Mouse (Mus musculus) liver, embryonic 14.5 days (tissue): ENCODE data around the gene Naga.

Experiments used
- CTCF ChIP-seq: IDR thresholded peaks from 2 replicates; pipeline ENCODE4 v1.5.1; 2016; ENCODE audit warnings: antibody characterized with exemption, low read depth, control low read depth
- EP300 ChIP-seq: IDR thresholded peaks from 2 replicates; pipeline ENCODE4 v1.6.1; 2016; ENCODE audit warnings: antibody characterized with exemption, low read depth

GRCm38 (mm10) chr15:82325382-82325781 lies 13.3 kb downstream of the Naga start:
- TF ChIP-seq CTCF (no peak), EP300 (no peak)
